27 mouse cellular contexts compared by ENCODE assay signal in genomic region chr7:40144431-40144830, GRCm38 (mm10).
"Had no signal": no experiment of that assay in that cellular context is flagged by ENCODE, and none has a peak within 500 bp of the region (broad histone marks: within the 10 kb centered on the region; RNA-seq: fewer than 3 reads in every experiment).

No protein-coding gene starts in this region.

- H3K4me1 ChIP-seq: heart, embryonic 12.5 days; hindbrain, embryonic 10.5 days; hindbrain, embryonic 12.5 days; intestine, embryonic 15.5 days; limb, embryonic 10.5 days; limb, embryonic 12.5 days; liver, embryonic 13.5 days; liver, embryonic 15.5 days had no signal

- H3K9ac ChIP-seq: heart, embryonic 12.5 days; hindbrain, embryonic 12.5 days; hindbrain, embryonic 14.5 days; intestine, embryonic 15.5 days; limb, embryonic 12.5 days; liver, embryonic 13.5 days; liver, embryonic 15.5 days had no signal

- H3K36me3 ChIP-seq: heart, embryonic 12.5 days; hindbrain, embryonic 10.5 days; hindbrain, embryonic 12.5 days; intestine, embryonic 15.5 days; limb, embryonic 10.5 days; limb, embryonic 12.5 days; liver, embryonic 13.5 days; liver, embryonic 15.5 days had no signal

- ATAC-seq: hindbrain, embryonic 16.5 days; inflammation-experienced regulatory T-cells, adult 6 months; intestine, embryonic 15.5 days; intestine, postnatal 0 days had no signal

- H3K9me3 ChIP-seq: heart, embryonic 12.5 days; hindbrain, embryonic 10.5 days; hindbrain, embryonic 12.5 days; intestine, embryonic 15.5 days; limb, embryonic 10.5 days; limb, embryonic 12.5 days; liver, embryonic 13.5 days; liver, embryonic 15.5 days had no signal

- H3K27me3 ChIP-seq: heart, embryonic 12.5 days; hindbrain, embryonic 12.5 days; intestine, embryonic 15.5 days; limb, embryonic 12.5 days; liver, embryonic 13.5 days; liver, embryonic 15.5 days had no signal

- DNase-seq: gastrocnemius, postnatal 14 days; gastrocnemius, postnatal 36 days; heart, adult 11 months; heart, adult 2 months; heart, postnatal 10 days; heart, postnatal 4 days; kidney, adult 18-20 months; kidney, adult 8-10 months; kidney, postnatal 10 days; kidney, postnatal 25 days; kidney, postnatal 4 days; liver; liver, embryonic 13.5 days had no signal

- H3K27ac ChIP-seq: heart, adult 2 months; hindbrain, embryonic 10.5 days; hindbrain, embryonic 12.5 days; hindbrain, embryonic 14.5 days; intestine, embryonic 15.5 days; layer of hippocampus, adult 2 months; left cerebral cortex, adult 2 months; limb, embryonic 10.5 days; limb, embryonic 12.5 days; liver, embryonic 13.5 days; liver, embryonic 15.5 days had no signal

- H3K4me3 ChIP-seq: heart, adult 2 months; heart, embryonic 12.5 days; hindbrain, embryonic 10.5 days; hindbrain, embryonic 12.5 days; intestine, embryonic 15.5 days; layer of hippocampus, adult 2 months; left cerebral cortex, adult 2 months; limb, embryonic 10.5 days; limb, embryonic 12.5 days; liver, embryonic 13.5 days; liver, embryonic 15.5 days had no signal

- H3K4me2 ChIP-seq: heart, embryonic 12.5 days; hindbrain, embryonic 12.5 days; hindbrain, embryonic 14.5 days; intestine, embryonic 15.5 days; limb, embryonic 12.5 days; liver, embryonic 11.5 days; liver, embryonic 13.5 days; liver, embryonic 15.5 days had no signal
